Mouse (Mus musculus) mesoderm, embryonic 11.5 days (tissue): ENCODE data around the gene Cacna1b.
A peak's percentile ranks its signal among the peaks of the same experiment; 100 is the strongest.

Source experiments
- DNase-seq: peaks from one replicate; pipeline ENCODE4 v3.0.0-alpha.2; 2012; ENCODE audit warnings: low read depth, low spot score

Gene Cacna1b

DNA sequence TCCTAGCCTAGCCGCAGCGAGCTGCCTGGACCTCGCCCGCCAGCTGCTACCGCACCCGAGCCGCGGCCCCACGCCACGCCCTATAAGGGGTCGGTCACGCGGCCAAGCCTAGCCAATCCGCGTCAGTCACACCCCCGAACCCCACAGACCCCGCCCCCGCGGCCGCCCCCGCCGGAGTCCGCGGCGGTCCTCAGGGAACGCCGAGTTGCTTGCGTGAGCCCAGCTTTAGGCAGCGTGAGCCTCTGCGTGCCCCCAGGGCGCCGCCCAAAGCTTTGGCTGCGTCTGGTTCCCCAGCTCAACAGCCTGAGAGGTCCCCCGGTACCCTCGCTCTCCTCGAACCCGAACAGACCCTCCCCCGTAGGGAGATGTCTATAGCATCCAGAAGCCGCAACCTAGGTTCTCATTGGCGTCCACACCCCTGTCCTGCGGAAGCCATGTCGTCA is at the start of gene Cacna1b:
Gene Cacna1b (minus strand): TSS at position 38 of the 443 bp plus-strand sequence.
- peak; percentile 84 for DNase-seq

DNA sequence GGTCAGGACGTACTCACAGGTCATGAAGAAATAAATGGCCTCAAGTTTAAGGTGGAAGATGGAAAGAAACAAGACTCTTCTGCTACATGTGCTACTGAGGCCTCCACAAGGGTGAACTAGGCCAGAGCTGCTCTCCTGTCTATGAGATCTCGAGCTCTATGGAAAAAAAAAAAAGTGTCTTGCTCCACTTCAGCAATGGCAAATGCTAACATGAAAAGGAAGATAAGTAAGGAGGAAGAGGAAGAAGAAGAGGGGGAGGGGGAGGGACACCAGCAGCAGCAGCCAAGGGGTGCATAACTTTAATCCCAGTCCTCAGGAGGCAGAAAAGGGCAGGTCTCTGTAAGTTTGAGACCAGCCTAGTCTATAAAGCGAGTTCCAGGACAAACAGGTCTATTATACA is 46.8 kb upstream of the Cacna1b start:
- no peak for DNase-seq

- DNase-seq, result no peak
Measured at GRCm38 (mm10) chr2:24807691-24808090, 44.7 kb upstream of the Cacna1b start.

DNA sequence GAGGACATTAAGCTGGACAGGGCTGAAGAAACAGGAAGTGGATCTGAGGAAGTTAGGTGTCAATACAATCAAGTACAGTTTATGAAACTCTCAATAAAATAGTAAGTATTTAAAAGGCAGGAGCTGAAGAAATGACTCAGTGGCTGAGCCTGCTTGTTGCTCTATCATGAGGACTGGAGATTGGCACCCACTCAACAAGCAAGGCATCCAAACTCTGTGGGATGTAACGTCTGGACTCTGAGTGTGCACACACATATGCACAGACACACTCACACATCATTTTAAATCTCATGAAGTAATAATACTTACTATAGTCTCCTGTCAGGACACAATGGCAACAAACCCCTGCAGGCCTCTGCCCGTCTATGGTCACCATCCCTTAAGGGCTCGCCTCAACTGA is 44.1 kb upstream of the Cacna1b start:
- DNase-seq, result no peak

DNA sequence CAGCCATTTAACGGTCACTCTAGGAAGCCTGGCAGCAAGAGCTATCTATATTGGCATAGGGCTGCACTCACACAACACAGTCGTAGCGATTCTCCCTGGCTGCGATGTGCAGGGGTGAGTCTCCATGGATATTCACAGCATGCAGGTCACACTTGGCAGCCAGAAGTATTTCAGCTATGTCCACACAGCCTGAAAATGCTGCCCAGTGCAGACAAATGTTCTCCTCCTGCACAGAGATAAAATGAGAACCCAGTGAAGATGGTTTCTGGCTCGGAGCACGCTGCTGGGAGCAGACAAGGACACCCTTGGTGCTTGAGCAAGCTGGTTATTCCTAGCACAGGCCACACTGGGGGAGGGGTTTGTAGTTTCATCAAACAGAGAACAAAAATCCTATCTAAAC is 43.2 kb upstream of the Cacna1b start:
- no peak for DNase-seq

GRCm38 (mm10) chr2:24805621-24806020 is 42.7 kb upstream of the Cacna1b start:
- DNase-seq, result no peak

DNA sequence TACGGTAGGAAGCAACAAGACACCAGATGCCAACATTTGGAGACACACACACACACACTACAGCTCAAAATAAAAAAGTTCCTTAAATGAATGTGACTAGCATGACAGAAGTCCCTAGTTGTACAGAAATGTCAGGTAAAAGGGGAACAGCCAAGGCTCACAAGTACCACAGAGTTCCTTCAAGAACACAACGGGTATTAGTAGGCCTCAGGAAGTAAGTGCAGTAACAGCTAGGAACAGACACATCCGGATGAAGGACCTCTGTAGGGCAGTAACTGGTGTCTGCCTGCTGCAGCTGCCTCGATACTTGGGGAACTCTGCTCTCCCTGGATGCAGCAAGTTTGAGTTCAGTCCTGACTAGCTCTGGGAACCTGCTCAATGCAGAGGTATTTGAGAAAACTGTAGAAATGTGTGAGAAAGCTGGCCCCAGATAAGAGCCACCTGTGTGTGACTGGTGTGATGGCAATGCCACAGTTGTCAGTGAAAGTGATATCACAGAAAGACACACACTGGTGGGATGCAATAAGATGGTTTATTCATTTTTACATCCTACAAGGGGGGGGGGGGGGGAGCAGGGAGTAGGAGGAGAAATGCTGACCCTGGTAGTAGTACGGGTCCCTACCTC is 34.0 kb upstream of the Cacna1b start:
- no peak for DNase-seq

- no peak for DNase-seq
Measured at GRCm38 (mm10) chr2:24787250-24787649, 24.3 kb upstream of the Cacna1b start.

DNA sequence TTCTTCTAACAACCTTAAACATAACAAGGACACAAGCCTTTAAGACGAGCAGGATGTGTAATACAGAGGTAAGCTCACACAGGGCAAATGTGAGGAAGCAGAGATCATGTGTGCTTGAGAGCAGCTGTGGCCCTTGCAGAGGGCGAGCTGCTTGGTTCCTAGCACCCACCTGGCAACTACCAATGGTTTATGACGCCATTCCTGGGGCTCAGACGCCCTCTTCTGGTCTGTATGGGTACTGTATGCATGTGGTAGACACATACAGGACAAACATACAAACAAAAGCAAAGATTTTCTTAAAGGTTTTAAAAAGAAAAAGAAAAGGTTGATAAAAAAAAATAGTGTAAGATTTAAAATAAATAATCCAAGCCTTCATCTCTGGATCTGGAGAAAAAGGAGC is 18.3 kb upstream of the Cacna1b start:
- no peak for DNase-seq

- DNase-seq, result no peak
Measured at GRCm38 (mm10) chr2:24776831-24777230, 13.9 kb upstream of the Cacna1b start.

GRCm38 (mm10) chr2:24775951-24776587 is 13.1 kb upstream of the Cacna1b start:
- no peak for DNase-seq

DNA sequence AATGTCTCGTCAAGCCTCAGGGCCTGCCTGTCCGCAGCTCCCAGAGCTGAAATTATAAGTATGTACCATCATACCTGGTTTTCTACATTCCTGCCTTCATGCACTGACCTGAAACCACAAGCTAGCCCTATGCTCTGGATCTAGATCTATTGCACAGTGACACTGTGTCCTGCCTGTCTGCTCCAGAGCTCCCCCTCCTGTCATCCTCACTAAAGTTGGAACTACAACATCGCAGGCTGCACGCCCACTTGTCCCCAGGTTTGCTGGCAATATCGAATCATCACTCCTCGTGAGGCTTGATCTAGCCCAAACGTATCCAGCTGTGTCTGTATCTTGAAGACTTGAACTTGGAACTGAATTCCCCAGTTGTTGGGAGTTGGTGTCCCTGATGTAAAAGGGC is 11.9 kb upstream of the Cacna1b start:
- DNase-seq, result no peak

GRCm38 (mm10) chr2:24770861-24771260 is 7.9 kb upstream of the Cacna1b start:
- no peak for DNase-seq

- peak; percentile 39 for DNase-seq
Measured at GRCm38 (mm10) chr2:24762446-24762960, 449 bp downstream of the Cacna1b start.

- peak; percentile 91 for DNase-seq
Measured at GRCm38 (mm10) chr2:24761923-24762445, 968 bp downstream of the Cacna1b start.

- peak; percentile 66 for DNase-seq
Measured at GRCm38 (mm10) chr2:24755276-24755675, 7.7 kb downstream of the Cacna1b start.

DNA sequence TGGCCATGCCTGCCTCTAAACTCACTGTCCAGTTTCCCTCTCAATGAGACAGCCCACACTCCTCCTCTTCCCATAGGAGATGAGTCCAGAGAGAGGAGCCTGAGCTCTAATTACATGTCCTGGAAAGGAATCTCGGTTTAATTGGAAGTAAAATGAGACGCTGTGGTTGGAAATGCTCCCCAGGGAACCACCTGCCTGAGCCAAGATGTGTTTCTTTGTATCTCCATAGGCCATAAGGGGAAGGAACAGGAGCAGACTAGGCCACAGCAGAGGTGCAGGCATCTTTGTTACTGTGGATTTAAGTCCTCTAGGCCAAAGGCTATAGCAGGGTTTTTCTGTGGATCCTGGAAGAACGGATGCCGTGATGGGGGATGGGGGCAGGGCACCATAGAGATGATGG is 10.4 kb downstream of the Cacna1b start:
- DNase-seq, result peak; percentile 17

GRCm38 (mm10) chr2:24750051-24750450 is 12.9 kb downstream of the Cacna1b start:
- DNase-seq, result no peak

- no peak for DNase-seq
Measured at GRCm38 (mm10) chr2:24747878-24748277, 15.1 kb downstream of the Cacna1b start.

- DNase-seq, result no peak
Measured at GRCm38 (mm10) chr2:24739701-24740100, 23.3 kb downstream of the Cacna1b start.

GRCm38 (mm10) chr2:24733157-24733556 is 29.8 kb downstream of the Cacna1b start:
- no peak for DNase-seq

DNA sequence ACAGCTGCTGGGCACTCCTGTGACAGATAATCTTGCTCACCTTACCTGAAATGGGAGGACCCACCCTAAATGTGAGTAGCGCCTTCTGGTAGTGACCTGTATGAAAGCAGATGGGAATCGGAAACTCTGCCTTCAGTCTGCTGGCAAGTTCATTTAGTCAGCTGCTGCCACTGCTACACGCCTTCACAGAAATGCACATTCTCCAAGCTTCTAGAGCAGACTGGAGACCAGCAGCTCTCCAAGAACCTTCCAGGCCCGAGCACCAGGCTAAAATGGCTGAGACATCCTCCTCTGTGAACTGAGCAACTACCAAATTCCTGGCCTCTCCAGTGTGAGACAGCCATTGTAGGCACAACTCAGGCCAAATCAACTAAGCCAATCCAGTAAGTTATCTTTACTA is 37.1 kb downstream of the Cacna1b start:
- DNase-seq, result no peak
